Mouse (Mus musculus): ENCODE data around the gene Itgb7.

Itgb7 gene

DNA sequence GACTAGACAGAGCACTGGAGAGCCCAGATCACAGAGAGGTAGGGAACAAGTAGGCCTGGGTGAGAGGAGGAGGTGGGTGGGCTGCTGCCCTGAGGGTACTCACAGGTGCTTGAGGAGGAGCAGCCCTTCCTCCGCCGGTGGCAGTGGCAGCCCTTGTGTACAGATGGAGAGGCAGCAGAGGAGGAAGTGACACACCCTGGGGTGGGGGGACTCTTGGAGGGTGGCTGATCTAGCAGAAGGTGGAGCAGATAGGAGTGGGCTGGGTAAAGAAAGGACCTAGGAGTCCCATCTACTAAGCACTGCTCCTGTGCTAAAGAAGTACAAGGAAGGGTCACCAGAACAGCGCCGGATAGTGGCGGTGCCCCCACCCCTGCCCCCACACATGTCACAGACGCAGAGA is at the start of gene Itgb7:
Itgb7 (minus strand) TSS at position 197 of the 400 bp plus-strand sequence.
- DNase-seq (ENCODE audit: low read depth) = no peak

GRCm38 (mm10) chr15:102280623-102281022 is 48.9 kb upstream of the Itgb7 start:
- DNase-seq (ENCODE audit: low read depth) = no peak

DNA sequence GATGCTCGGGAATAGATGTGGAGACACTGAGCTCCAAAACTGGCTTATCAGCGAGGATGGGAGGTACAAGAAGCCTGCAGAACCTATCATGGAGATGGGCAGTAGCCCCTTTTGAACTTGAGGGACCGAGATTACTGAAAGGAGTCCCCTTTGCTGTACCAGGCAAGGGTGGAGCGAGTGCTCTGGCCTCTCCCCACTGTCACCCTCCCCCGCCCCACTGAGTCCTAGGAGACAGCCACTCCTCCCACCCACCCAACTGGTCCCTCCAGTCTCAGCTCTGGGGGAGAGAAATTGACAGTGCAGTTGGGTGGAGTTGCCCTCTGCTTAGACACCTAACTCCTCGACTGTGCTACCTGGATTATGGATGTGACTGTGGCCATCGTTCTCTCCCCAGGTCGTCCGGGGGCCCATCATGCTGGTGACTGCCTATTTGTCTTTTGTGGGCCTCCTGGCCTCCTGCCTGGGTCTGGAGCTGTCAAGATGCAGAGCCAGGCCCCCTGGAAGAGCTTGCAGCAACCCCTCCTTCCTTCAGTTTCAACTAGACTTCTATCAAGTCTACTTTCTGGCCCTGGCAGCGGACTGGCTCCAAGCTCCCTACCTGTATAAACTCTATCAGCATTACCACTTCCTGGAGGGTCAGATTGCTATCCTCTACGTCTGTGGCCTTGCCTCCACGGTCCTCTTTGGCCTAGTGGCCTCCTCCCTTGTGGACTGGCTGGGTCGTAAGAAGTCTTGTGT is 48.2 kb upstream of the Itgb7 start:
- no peak for DNase-seq (ENCODE audit: low read depth)

- DNase-seq (ENCODE audit: low read depth) = peak; percentile 98
Observed at GRCm38 (mm10) chr15:102279092-102279782, 47.5 kb upstream of the Itgb7 start, which contains the start of gene Mfsd5. Gene Mfsd5, plus strand, starts transcription at chr15:102279454.

DNA sequence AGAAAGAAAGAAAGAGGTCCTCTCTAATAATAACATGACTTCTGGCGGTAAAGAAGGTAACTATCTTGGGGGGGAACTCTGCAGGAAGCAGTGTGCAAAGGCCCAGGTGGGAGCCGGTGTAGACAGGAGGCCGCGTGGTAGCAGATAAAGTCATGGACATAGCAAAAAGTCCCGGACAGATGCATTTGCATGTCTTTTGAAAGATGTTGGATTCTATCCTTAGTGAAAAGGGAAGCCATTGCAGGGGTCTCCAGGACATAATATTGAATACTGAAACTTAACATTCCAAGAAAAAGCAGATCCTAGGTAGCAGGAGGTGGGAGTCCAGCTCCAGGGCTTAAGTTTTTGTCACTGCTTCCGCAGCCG is 47.0 kb upstream of the Itgb7 start:
- DNase-seq (ENCODE audit: low read depth) = no peak

- no peak for DNase-seq (ENCODE audit: low read depth)
Observed at GRCm38 (mm10) chr15:102273982-102274716, 42.4 kb upstream of the Itgb7 start.

GRCm38 (mm10) chr15:102271441-102271840 is 39.7 kb upstream of the Itgb7 start:
- DNase-seq (ENCODE audit: low read depth) = no peak

DNA sequence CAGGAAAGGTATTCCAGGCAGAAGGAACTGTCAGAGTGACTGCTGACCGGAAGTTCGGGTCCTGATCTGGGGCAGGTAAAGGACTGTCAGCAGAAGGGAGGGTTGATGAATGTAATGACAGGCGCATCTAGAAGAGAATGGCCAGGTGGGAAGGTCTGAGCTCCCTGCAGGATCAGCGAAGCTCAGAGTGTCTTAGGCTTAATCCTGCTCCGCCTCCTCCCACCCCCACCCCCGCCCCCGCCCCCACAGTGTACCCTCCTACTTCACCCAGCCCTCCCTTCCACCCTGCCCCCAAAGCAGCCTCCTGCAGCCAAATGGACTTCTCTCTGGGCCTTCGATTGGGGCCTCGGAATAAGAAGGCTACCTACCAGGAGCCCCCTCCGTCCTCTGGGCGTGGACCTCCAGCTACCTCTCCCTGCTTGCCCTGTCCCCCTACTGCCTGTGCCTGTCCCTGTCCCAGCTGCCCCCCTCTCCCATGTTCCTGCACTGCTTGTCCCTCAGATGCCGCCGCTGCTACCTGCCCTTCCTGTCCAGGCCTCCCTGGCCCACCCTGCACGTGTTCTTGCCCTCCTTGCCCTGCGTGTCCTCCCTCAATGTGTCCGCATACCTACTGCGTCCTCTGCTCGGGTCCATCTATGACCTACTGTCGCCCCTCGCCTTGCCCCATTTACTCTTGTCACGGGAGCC is 38.7 kb upstream of the Itgb7 start, which contains the start of gene Gm9918:
Gm9918 (plus strand) TSS at position 290 of the 687 bp plus-strand sequence.
- no peak for DNase-seq (ENCODE audit: low read depth)

GRCm38 (mm10) chr15:102265548-102265947 is 33.8 kb upstream of the Itgb7 start:
- DNase-seq (ENCODE audit: low read depth) = peak; percentile 53

- no peak for DNase-seq (ENCODE audit: low read depth)
Observed at GRCm38 (mm10) chr15:102263037-102263436, 31.3 kb upstream of the Itgb7 start.

DNA sequence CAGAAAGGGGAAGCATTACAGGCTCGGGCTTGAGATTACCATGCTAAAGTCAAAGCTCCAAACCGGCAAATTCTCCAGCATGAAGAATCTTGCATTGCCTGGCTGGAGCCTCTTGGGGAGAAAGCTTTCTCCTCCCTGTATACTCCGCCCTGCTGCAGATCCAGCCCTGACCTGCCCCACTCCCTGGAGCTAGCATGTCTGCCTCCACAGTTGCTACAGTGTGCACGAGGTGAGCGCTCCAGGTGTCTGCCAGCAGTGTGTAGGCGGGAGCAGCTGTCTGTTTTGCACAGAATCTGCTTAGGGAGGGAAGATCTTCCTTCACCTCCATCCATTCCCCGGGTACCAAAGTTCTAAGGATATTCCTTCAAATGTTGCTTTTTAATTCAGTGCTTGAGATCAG is 30.8 kb upstream of the Itgb7 start:
- DNase-seq (ENCODE audit: low read depth) = no peak

- DNase-seq (ENCODE audit: low read depth) = peak; percentile 71
Observed at GRCm38 (mm10) chr15:102258581-102259253, 27.0 kb upstream of the Itgb7 start.

- peak; percentile 88 for DNase-seq (ENCODE audit: low read depth)
Observed at GRCm38 (mm10) chr15:102258076-102258470, 26.3 kb upstream of the Itgb7 start.

DNA sequence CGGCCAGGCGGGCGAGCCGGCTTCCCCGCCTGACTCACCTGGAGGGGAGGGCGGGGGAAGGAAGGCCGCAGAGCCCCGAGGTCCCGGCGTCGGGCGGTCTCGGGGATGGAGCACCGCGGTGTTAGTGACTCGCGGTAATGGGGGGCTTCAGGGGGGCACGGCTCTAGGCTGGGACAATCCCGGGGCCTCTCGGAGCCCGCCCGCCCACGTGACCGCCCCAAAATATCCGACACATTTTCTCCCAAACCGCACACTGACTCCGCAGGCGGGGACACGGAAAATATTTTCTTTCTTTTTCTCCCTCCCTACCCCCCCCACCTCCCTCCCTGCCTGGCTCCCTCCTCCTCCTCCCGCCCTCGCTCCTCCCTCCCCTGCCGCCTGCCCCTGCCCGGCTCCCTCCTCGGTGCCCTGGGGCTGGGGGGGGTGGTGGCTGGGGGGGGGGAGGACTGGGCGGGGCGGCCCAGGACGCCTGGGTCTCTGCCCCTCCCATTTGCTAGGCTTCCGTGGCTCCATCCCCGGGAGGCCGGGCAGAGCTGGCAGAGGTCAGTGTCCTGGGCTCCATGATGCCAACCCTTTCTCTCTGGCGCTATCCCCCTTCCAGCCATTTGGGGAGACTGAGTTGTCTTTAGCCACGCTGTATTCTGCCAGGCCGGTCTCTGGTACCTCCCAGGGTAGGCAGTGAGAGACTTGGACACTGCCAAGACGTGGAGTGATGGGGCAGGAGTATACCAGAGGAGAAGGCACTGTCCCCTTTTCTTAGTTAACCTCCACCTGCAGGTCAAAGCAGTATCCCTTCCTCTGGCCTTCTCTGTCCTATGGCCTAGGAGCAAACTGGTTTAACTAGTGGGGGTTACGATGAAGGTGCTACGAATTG is 25.7 kb upstream of the Itgb7 start, which contains the start of gene Rarg:
Rarg (minus strand) TSS at position 316 of the 874 bp plus-strand sequence.
- DNase-seq (ENCODE audit: low read depth) = peak; percentile 87

- DNase-seq (ENCODE audit: low read depth) = peak; percentile 47
Observed at GRCm38 (mm10) chr15:102256431-102257201, 24.9 kb upstream of the Itgb7 start.

GRCm38 (mm10) chr15:102255547-102256255 is 24.0 kb upstream of the Itgb7 start:
- peak; percentile 34 for DNase-seq (ENCODE audit: low read depth)

DNA sequence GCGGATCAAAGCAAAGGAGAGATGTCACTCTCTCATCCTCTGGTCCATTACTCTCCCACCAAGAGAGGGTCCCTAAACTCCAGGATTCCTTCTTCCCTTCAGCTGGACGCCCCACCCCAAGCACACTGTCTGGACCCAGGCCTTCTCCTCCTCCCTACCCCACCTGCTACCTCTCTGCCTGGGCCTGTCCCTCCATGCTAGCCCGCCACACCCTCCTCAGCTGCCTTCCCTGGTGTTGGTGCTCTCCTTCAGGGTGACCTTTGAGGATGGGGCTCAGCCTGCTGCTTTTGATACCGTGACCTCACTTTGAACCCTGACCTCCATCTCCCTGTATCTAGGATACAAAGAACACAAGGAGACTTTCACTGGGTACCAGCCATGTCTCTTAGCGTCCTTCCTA is 18.8 kb upstream of the Itgb7 start:
- no peak for DNase-seq (ENCODE audit: low read depth)

- DNase-seq (ENCODE audit: low read depth) = no peak
Observed at GRCm38 (mm10) chr15:102249967-102250366, 18.2 kb upstream of the Itgb7 start.

DNA sequence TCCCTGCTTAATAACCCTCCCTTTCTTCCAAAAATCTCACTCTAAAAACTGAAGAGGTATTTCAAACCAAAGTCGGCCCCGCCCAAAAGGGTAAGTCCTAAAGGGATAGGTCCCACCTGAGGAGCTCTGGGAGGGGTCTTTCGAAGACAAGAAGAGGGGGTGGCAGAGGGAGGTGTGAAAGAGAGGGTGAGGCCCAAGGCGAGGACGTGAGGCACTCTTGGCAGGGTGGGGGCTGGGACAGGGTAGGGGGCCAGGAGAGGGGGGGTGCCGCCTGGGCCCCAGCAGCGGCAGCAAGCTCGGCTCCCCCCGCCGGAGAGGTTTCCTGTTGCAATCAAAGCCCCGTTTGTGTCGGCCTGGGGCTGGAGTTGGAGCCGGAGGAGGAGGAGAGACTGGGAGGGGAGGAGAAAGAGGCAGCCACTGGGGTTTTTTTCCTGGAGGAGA is 17.5 kb upstream of the Itgb7 start:
- peak; percentile 67 for DNase-seq (ENCODE audit: low read depth)

Measured in NIH3T3 (cell line).